Mouse (Mus musculus): ENCODE data around the gene Atxn7l3. TPM values are rescaled to one million over a fixed set of nuclear protein-coding genes. Genes with fewer than 3 reads are reported as not detected.

The Atxn7l3 gene
- polyA plus RNA-seq (2015; fragmentation: Nextera tagmentation; extraction: Ambion mirVana): 7.6 and 8.0 TPM in 2 replicates

GRCm38 (mm10) chr11:102296491-102297472 lies at the start of gene Atxn7l3:
Gene Atxn7l3 (minus strand): TSS chr11:102296631.

GRCm38 (mm10) chr11:102319410-102319792 lies 23.0 kb upstream of the Atxn7l3 start, which contains the start of gene Ubtf:
Gene Ubtf (minus strand): TSS chr11:102319742.

GRCm38 (mm10) chr11:102284501-102285094 lies 11.8 kb downstream of the Atxn7l3 start, which contains the start of gene Tmub2:
Gene Tmub2 (plus strand): TSS chr11:102284931.

GRCm38 (mm10) chr11:102268520-102269244 lies 27.7 kb downstream of the Atxn7l3 start, which contains the start of gene Asb16:
Gene Asb16 (plus strand): TSS chr11:102268743.

GRCm38 (mm10) chr11:102248630-102249230 lies 47.7 kb downstream of the Atxn7l3 start, which contains the start of gene BC030867:
Gene BC030867 (plus strand): TSS chr11:102248882.

Other genes starting within 250 kb of the Atxn7l3 start
- 5.0 and 6.1 TPM in 2 replicates for gene Mpp2, start 208.1 kb downstream of the Atxn7l3 start, polyA plus RNA-seq (2015; fragmentation: Nextera tagmentation; extraction: Ambion mirVana)
- gene Ppy, start 195.3 kb downstream of the Atxn7l3 start, polyA plus RNA-seq (2015; fragmentation: Nextera tagmentation; extraction: Ambion mirVana): 0.28 TPM in 1 of 2 replicates, not detected in the other
- 0.33 and 0.37 TPM in 2 replicates for gene Pyy, start 188.8 kb downstream of the Atxn7l3 start, polyA plus RNA-seq (2015; fragmentation: Nextera tagmentation; extraction: Ambion mirVana)
- 0.43 and 0.77 TPM in 2 replicates for gene Nags, start 151.1 kb downstream of the Atxn7l3 start, polyA plus RNA-seq (2015; fragmentation: Nextera tagmentation; extraction: Ambion mirVana)
- 16.8 and 23.9 TPM in 2 replicates for gene Tmem101, start 140.2 kb downstream of the Atxn7l3 start, polyA plus RNA-seq (2015; fragmentation: Nextera tagmentation; extraction: Ambion mirVana)
- gene Lsm12, start 111.3 kb downstream of the Atxn7l3 start, polyA plus RNA-seq (2015; fragmentation: Nextera tagmentation; extraction: Ambion mirVana): 68.2 and 91.7 TPM in 2 replicates
- 28.6 and 70.2 TPM in 2 replicates for gene G6pc3, start 107.0 kb downstream of the Atxn7l3 start, polyA plus RNA-seq (2015; fragmentation: Nextera tagmentation; extraction: Ambion mirVana)
- 54.3 and 58.9 TPM in 2 replicates for gene Hdac5, start 66.5 kb downstream of the Atxn7l3 start, polyA plus RNA-seq (2015; fragmentation: Nextera tagmentation; extraction: Ambion mirVana)
- gene BC030867, start 47.7 kb downstream of the Atxn7l3 start, polyA plus RNA-seq (2015; fragmentation: Nextera tagmentation; extraction: Ambion mirVana): 2.7 and 3.6 TPM in 2 replicates
- 0.04 TPM in 1 of 2 replicates, not detected in the other for gene Asb16, start 27.9 kb downstream of the Atxn7l3 start, polyA plus RNA-seq (2015; fragmentation: Nextera tagmentation; extraction: Ambion mirVana)
- 41.2 and 54.1 TPM in 2 replicates for gene Tmub2, start 11.7 kb downstream of the Atxn7l3 start, polyA plus RNA-seq (2015; fragmentation: Nextera tagmentation; extraction: Ambion mirVana)
- gene Ubtf, start 23.1 kb upstream of the Atxn7l3 start, polyA plus RNA-seq (2015; fragmentation: Nextera tagmentation; extraction: Ambion mirVana): 51.6 and 62.7 TPM in 2 replicates
- gene Slc4a1, start 69.6 kb upstream of the Atxn7l3 start, polyA plus RNA-seq (2015; fragmentation: Nextera tagmentation; extraction: Ambion mirVana): 15.4 and 17.7 TPM in 2 replicates
- gene Rundc3a, start 96.8 kb upstream of the Atxn7l3 start, polyA plus RNA-seq (2015; fragmentation: Nextera tagmentation; extraction: Ambion mirVana): 38.2 and 52.7 TPM in 2 replicates
- 201 and 336 TPM in 2 replicates for gene Slc25a39, start 111.3 kb upstream of the Atxn7l3 start, polyA plus RNA-seq (2015; fragmentation: Nextera tagmentation; extraction: Ambion mirVana)
- gene Grn, start 133.7 kb upstream of the Atxn7l3 start, polyA plus RNA-seq (2015; fragmentation: Nextera tagmentation; extraction: Ambion mirVana): 180 and 237 TPM in 2 replicates
- 5.4 and 8.2 TPM in 2 replicates for gene Fam171a2, start 151.1 kb upstream of the Atxn7l3 start, polyA plus RNA-seq (2015; fragmentation: Nextera tagmentation; extraction: Ambion mirVana)
- 10.6 and 15.9 TPM in 2 replicates for gene Itga2b, start 173.5 kb upstream of the Atxn7l3 start, polyA plus RNA-seq (2015; fragmentation: Nextera tagmentation; extraction: Ambion mirVana)

Measured in adrenal gland, postnatal 0 days (tissue).